Mouse (Mus musculus): ENCODE data around the gene Gm10803. TPM values are rescaled to one million over a fixed set of nuclear protein-coding genes. Genes with fewer than 3 reads are reported as not detected.
"Not testable (repeated sequence)": the region's sequence is repeated elsewhere in the genome, so short reads cannot be mapped to it uniquely, and the experiment has no call there.

Gm10803 gene
- not detected in 2 replicates for polyA plus RNA-seq (2015; fragmentation: Nextera tagmentation; extraction: Ambion mirVana)

- not testable (repeated sequence) for H3K4me1 ChIP-seq; ATAC-seq (replicated peaks); H3K27ac ChIP-seq; H3K4me2 ChIP-seq; H3K9me3 ChIP-seq; H3K36me3 ChIP-seq (replicated peaks); H3K27me3 ChIP-seq (replicated peaks); H3K4me3 ChIP-seq; H3K9ac ChIP-seq
- WGBS: 94% methylated on average over 2 of the region's 2 CpGs
These were observed at the start of gene Gm10803 for GRCm38 (mm10) chr2:93560268-93560667. TSS of gene Gm10803 (plus strand) at chr2:93560568.

- Histone ChIP-seq H3K27ac (no peak overlapping the region), H3K36me3 (replicated peaks) (no peaks in the 10 kb centered on the region), H3K4me2 (no peak overlapping the region), H3K9me3 (no peaks in the 10 kb centered on the region), H3K27me3 (replicated peaks) (no peaks in the 10 kb centered on the region), H3K9ac (no peak overlapping the region), H3K4me3 (no peak overlapping the region), H3K4me1 (0 out of 2 replicates have a peak, but pooled peaks cover 4% of the 10 kb centered on the region)
- no peak for ATAC-seq (replicated peaks)
- WGBS: 89% methylated on average over 1 of the region's 1 CpGs
These were observed 49.5 kb upstream of the Gm10803 start for GRCm38 (mm10) chr2:93510839-93511238.

- Histone ChIP-seq H3K4me1 (0 out of 2 replicates have a peak, but pooled peaks cover 4% of the 10 kb centered on the region), H3K9me3 (no peaks in the 10 kb centered on the region), H3K36me3 (replicated peaks) (no peaks in the 10 kb centered on the region), H3K4me3 (no peak overlapping the region), H3K4me2 (no peak overlapping the region), H3K9ac (no peak overlapping the region), H3K27ac (no peak overlapping the region), H3K27me3 (replicated peaks) (no peaks in the 10 kb centered on the region)
- no peak for ATAC-seq (replicated peaks)
- 62% methylated on average over 7 of the region's 7 CpGs for WGBS
These were observed 48.2 kb upstream of the Gm10803 start for GRCm38 (mm10) chr2:93512130-93512529.

GRCm38 (mm10) chr2:93515246-93515645, 45.1 kb upstream of the Gm10803 start:
- ATAC-seq (replicated peaks): no peak
- Histone ChIP-seq H3K27ac (no peak overlapping the region), H3K27me3 (replicated peaks) (no peaks in the 10 kb centered on the region), H3K9me3 (no peaks in the 10 kb centered on the region), H3K4me1 (0 out of 2 replicates have a peak, but pooled peaks cover 4% of the 10 kb centered on the region), H3K4me3 (no peak overlapping the region), H3K4me2 (no peak overlapping the region), H3K9ac (no peak overlapping the region), H3K36me3 (replicated peaks) (no peaks in the 10 kb centered on the region)
- 91% methylated on average over 4 of the region's 4 CpGs for WGBS

GRCm38 (mm10) chr2:93521042-93521441, 39.3 kb upstream of the Gm10803 start:
- 68% methylated on average over 4 of the region's 4 CpGs for WGBS
- H3K4me3 ChIP-seq: no peak overlapping the region
- H3K9ac ChIP-seq: no peak overlapping the region
- 0 out of 2 replicates have a peak, but pooled peaks have one; percentile 31 for ATAC-seq (replicated peaks)
- H3K9me3 ChIP-seq: no peaks in the 10 kb centered on the region
- H3K36me3 ChIP-seq (replicated peaks): no peaks in the 10 kb centered on the region
- peaks cover 12% of the 10 kb centered on the region for H3K4me1 ChIP-seq
- no peaks in the 10 kb centered on the region for H3K27me3 ChIP-seq (replicated peaks)
- H3K4me2 ChIP-seq: no peak overlapping the region
- H3K27ac ChIP-seq: no peak overlapping the region

GRCm38 (mm10) chr2:93521571-93521970, 38.8 kb upstream of the Gm10803 start:
- peak; percentile 55 for ATAC-seq (replicated peaks)
- H3K4me3 ChIP-seq: no peak overlapping the region
- H3K9ac ChIP-seq: no peak overlapping the region
- H3K4me1 ChIP-seq: peaks cover 12% of the 10 kb centered on the region
- H3K27me3 ChIP-seq (replicated peaks): no peaks in the 10 kb centered on the region
- H3K27ac ChIP-seq: peak overlapping the region; percentile 29; the same call in 1 of the 2 replicates
- no peaks in the 10 kb centered on the region for H3K9me3 ChIP-seq
- 63% methylated on average over 6 of the region's 6 CpGs for WGBS
- H3K36me3 ChIP-seq (replicated peaks): no peaks in the 10 kb centered on the region
- H3K4me2 ChIP-seq: peak overlapping the region; percentile 18; the same call in 1 of the 2 replicates

GRCm38 (mm10) chr2:93522005-93522404, 38.4 kb upstream of the Gm10803 start:
- WGBS: 31% methylated on average over 16 of the region's 16 CpGs
- Histone ChIP-seq H3K4me2 (peak overlapping the region; percentile 18; the same call in 1 of the 2 replicates), H3K27ac (peak overlapping the region; percentile 29; the same call in 1 of the 2 replicates), H3K4me1 (peaks cover 12% of the 10 kb centered on the region), H3K9ac (no peak overlapping the region), H3K27me3 (replicated peaks) (no peaks in the 10 kb centered on the region), H3K4me3 (no peak overlapping the region), H3K36me3 (replicated peaks) (no peaks in the 10 kb centered on the region), H3K9me3 (no peaks in the 10 kb centered on the region)
- ATAC-seq (replicated peaks): peak; percentile 81

GRCm38 (mm10) chr2:93525033-93525762, 35.2 kb upstream of the Gm10803 start:
- no peaks in the 10 kb centered on the region for H3K27me3 ChIP-seq (replicated peaks)
- H3K4me3 ChIP-seq: no peak overlapping the region
- no peak overlapping the region for H3K4me2 ChIP-seq
- no peak overlapping the region for H3K27ac ChIP-seq
- ATAC-seq (replicated peaks): no peak
- peaks cover 12% of the 10 kb centered on the region for H3K4me1 ChIP-seq
- H3K36me3 ChIP-seq (replicated peaks): no peaks in the 10 kb centered on the region
- no peak overlapping the region for H3K9ac ChIP-seq
- H3K9me3 ChIP-seq: no peaks in the 10 kb centered on the region
- 82% methylated on average over 16 of the region's 16 CpGs for WGBS

GRCm38 (mm10) chr2:93529602-93530001, 30.8 kb upstream of the Gm10803 start:
- H3K4me3 ChIP-seq: no peak overlapping the region
- H3K27me3 ChIP-seq (replicated peaks): no peaks in the 10 kb centered on the region
- H3K4me1 ChIP-seq: no peaks in the 10 kb centered on the region
- H3K4me2 ChIP-seq: no peak overlapping the region
- H3K9ac ChIP-seq: no peak overlapping the region
- 69% methylated on average over 4 of the region's 4 CpGs for WGBS
- H3K9me3 ChIP-seq: no peaks in the 10 kb centered on the region
- H3K27ac ChIP-seq: no peak overlapping the region
- no peaks in the 10 kb centered on the region for H3K36me3 ChIP-seq (replicated peaks)
- no peak for ATAC-seq (replicated peaks)

- ATAC-seq (replicated peaks): no peak
- 93% methylated on average over 7 of the region's 7 CpGs for WGBS
- Histone ChIP-seq H3K36me3 (replicated peaks) (no peaks in the 10 kb centered on the region), H3K9ac (no peak overlapping the region), H3K27me3 (replicated peaks) (no peaks in the 10 kb centered on the region), H3K4me2 (no peak overlapping the region), H3K4me3 (no peak overlapping the region), H3K9me3 (no peaks in the 10 kb centered on the region), H3K4me1 (peaks cover 4% of the 10 kb centered on the region; the same call in 1 of the 2 replicates), H3K27ac (no peak overlapping the region)
These were observed 26.5 kb upstream of the Gm10803 start for GRCm38 (mm10) chr2:93533891-93534290.

- WGBS: 48% methylated on average over 3 of the region's 3 CpGs
- no peak for ATAC-seq (replicated peaks)
These were observed 22.9 kb upstream of the Gm10803 start for GRCm38 (mm10) chr2:93537385-93537967.

GRCm38 (mm10) chr2:93538140-93538539, 22.2 kb upstream of the Gm10803 start:
- peaks cover 4% of the 10 kb centered on the region; the same call in 1 of the 2 replicates for H3K4me1 ChIP-seq
- H3K9me3 ChIP-seq: no peaks in the 10 kb centered on the region
- no peak overlapping the region for H3K27ac ChIP-seq
- no peak overlapping the region for H3K9ac ChIP-seq
- 31% methylated on average over 6 of the region's 6 CpGs for WGBS
- no peak overlapping the region for H3K4me2 ChIP-seq
- no peaks in the 10 kb centered on the region for H3K27me3 ChIP-seq (replicated peaks)
- no peaks in the 10 kb centered on the region for H3K36me3 ChIP-seq (replicated peaks)
- H3K4me3 ChIP-seq: no peak overlapping the region
- ATAC-seq (replicated peaks): no peak

More at GRCm38 (mm10) chr2:93537385-93537967, 22.9 kb upstream of the Gm10803 start:
- no peak overlapping the region for H3K27ac ChIP-seq
- H3K4me1 ChIP-seq: peaks cover 4% of the 10 kb centered on the region; the same call in 1 of the 2 replicates
- no peak overlapping the region for H3K9ac ChIP-seq
- H3K4me3 ChIP-seq: no peak overlapping the region
- no peaks in the 10 kb centered on the region for H3K27me3 ChIP-seq (replicated peaks)
- no peak overlapping the region for H3K4me2 ChIP-seq
- no peaks in the 10 kb centered on the region for H3K9me3 ChIP-seq
- H3K36me3 ChIP-seq (replicated peaks): no peaks in the 10 kb centered on the region

Data from midbrain, embryonic 15.5 days (tissue).